Mouse (Mus musculus) ES-E14 (cell line): ENCODE measurements at regions not wholly inside any gene's neighbourhood (a gene's known extent, or its start where the extent isn't known, plus 50 kb on each side); places are given as distances from the start of the nearest gene placed in this dataset.

Experiments
- ZC3H11A ChIP-seq: IDR thresholded peaks from 2 replicates; pipeline ENCODE4 v1.6.1; 2012; ENCODE audit warnings: low read depth, mild to moderate bottlenecking, inconsistent platforms, low read length, borderline replicate concordance
- ZNF384 ChIP-seq: IDR thresholded peaks from 2 replicates; pipeline ENCODE4 v1.6.1; 2012; ENCODE audit warnings: low read depth, low read length, inconsistent platforms

GRCm38 (mm10) chr9:88269216-88269615, 57.8 kb upstream of the Nt5e start:
- no peak for TF ChIP-seq ZNF384
- TF ChIP-seq ZC3H11A = no peak
